Mouse (Mus musculus) heart, postnatal 0 days (tissue): Measurements from ENCODE around the gene Olfr707.

Experiments used
- CTCF ChIP-seq: IDR thresholded peaks from 2 replicates; pipeline ENCODE4 v1.5.1; 2016; ENCODE audit warnings: antibody characterized with exemption, control low read depth, low read depth
- EP300 ChIP-seq: IDR thresholded peaks from 2 replicates; pipeline ENCODE4 v1.6.1; 2016; ENCODE audit warnings: antibody characterized with exemption, low read depth

GRCm38 (mm10) chr7:106843060-106843459 is 58.0 kb downstream of the Olfr707 start, which contains the start of gene Olfr703:
- TF ChIP-seq CTCF (no peak), EP300 (no peak)
